Mouse (Mus musculus) neural tube, embryonic 13.5 days (tissue): ENCODE results near the gene Ints6. TPM values are rescaled to one million over a fixed set of nuclear protein-coding genes. Genes with fewer than 3 reads are reported as not detected.

Source experiments
- ATAC-seq: fragments of 200-750 bp; cut with Nextera tagmentation; 2 replicates; pipeline ENCODE4 v1.8.0; 2017; ENCODE audit warnings: low read depth, mild to moderate bottlenecking, moderate TSS enrichment, moderate library complexity
- H3K27ac ChIP-seq: fragments of 300-500 bp; sonication (generic); replicated peaks from 2 replicates; pipeline ENCODE4 v1.5.1; 2015; ENCODE audit warnings: moderate library complexity, mild to moderate bottlenecking, inconsistent platforms
- H3K27me3 ChIP-seq: fragments of 300-500 bp; sonication (generic); 2 replicates; pipeline ENCODE4 v1.6.1; 2015; ENCODE audit warnings: mild to moderate bottlenecking, inconsistent platforms
- H3K36me3 ChIP-seq: fragments of 300-500 bp; sonication (generic); 2 replicates; pipeline ENCODE4 v1.6.1; 2015; ENCODE audit warnings: mild to moderate bottlenecking, inconsistent platforms
- H3K4me1 ChIP-seq: fragments of 300-500 bp; sonication (generic); replicated peaks from 2 replicates; pipeline ENCODE4 v1.6.1; 2015; ENCODE audit warnings: inconsistent platforms
- H3K4me2 ChIP-seq: fragments of 300-500 bp; sonication (generic); 2 replicates; pipeline ENCODE4 v1.6.1; 2015; ENCODE audit warnings: inconsistent platforms, mild to moderate bottlenecking, moderate library complexity
- H3K4me3 ChIP-seq: fragments of 300-500 bp; sonication (generic); 2 replicates; pipeline ENCODE4 v1.5.1; 2015; ENCODE audit warnings: mild to moderate bottlenecking, inconsistent platforms
- H3K9ac ChIP-seq: fragments of 300-500 bp; sonication (generic); 2 replicates; pipeline ENCODE4 v1.6.1; 2015; ENCODE audit warnings: moderate library complexity, mild to moderate bottlenecking, inconsistent platforms
- H3K9me3 ChIP-seq: fragments of 300-500 bp; sonication (generic); 2 replicates; pipeline ENCODE4 v1.6.1; 2016; ENCODE audit warnings: inconsistent platforms
- WGBS: fragments of 180-500 bp; shearing (Covaris S2); methylation state at CpG from one replicate; pipeline ENCODE4 v1.1.7; 2015; 5-methylcytosine and 5-hydroxymethylcytosine counted together
- polyA plus RNA-seq: library from polyadenylated mRNA; unstranded; fragments of >200 nt; fragmentation: Nextera tagmentation; extraction: Ambion mirVana; gene quantifications from 2 replicates; pipeline ENCODE4 v1.2.1, GENCODE M21; 2015

Gene Ints6
- polyA plus RNA-seq, 1 experiment from 2014 or later: 14.4 TPM

GRCm38 (mm10) chr14:62775034-62775433 is 14.1 kb upstream of the Ints6 start:
- Histone ChIP-seq H3K4me2 (no peak overlapping the region), H3K9ac (no peak overlapping the region), H3K4me3 (no peak overlapping the region), H3K27ac (no peak overlapping the region), H3K36me3 (no peaks in the 10 kb centered on the region), H3K4me1 (no peaks in the 10 kb centered on the region), H3K9me3 (no peaks in the 10 kb centered on the region), H3K27me3 (no peaks in the 10 kb centered on the region)
- ATAC-seq: no peak
- 87% methylated on average over 3 of the region's 3 CpGs for WGBS

GRCm38 (mm10) chr14:62774246-62774645 is 13.3 kb upstream of the Ints6 start:
- Histone ChIP-seq H3K36me3 (no peaks in the 10 kb centered on the region), H3K27me3 (no peaks in the 10 kb centered on the region)
- 92% methylated on average over 3 of the region's 3 CpGs for WGBS

GRCm38 (mm10) chr14:62773766-62774165 is 12.8 kb upstream of the Ints6 start:
- no peaks in the 10 kb centered on the region for H3K9me3 ChIP-seq
- no peak for ATAC-seq
- no peak overlapping the region for H3K9ac ChIP-seq
- H3K27ac ChIP-seq: no peak overlapping the region
- H3K4me2 ChIP-seq: no peak overlapping the region
- H3K4me1 ChIP-seq: no peaks in the 10 kb centered on the region
- WGBS: 75% methylated on average over 6 of the region's 6 CpGs
- no peaks in the 10 kb centered on the region for H3K36me3 ChIP-seq
- no peak overlapping the region for H3K4me3 ChIP-seq
- no peaks in the 10 kb centered on the region for H3K27me3 ChIP-seq

More at GRCm38 (mm10) chr14:62774246-62774645, 13.3 kb upstream of the Ints6 start:
- no peak overlapping the region for H3K4me3 ChIP-seq
- no peak overlapping the region for H3K27ac ChIP-seq
- no peak overlapping the region for H3K9ac ChIP-seq
- no peaks in the 10 kb centered on the region for H3K4me1 ChIP-seq
- no peak for ATAC-seq
- H3K9me3 ChIP-seq: no peaks in the 10 kb centered on the region
- no peak overlapping the region for H3K4me2 ChIP-seq

- no peak overlapping the region for H3K27ac ChIP-seq
- no peak overlapping the region for H3K4me3 ChIP-seq
- 87% methylated on average over 2 of the region's 2 CpGs for whole genome bisulfite sequencing
- ATAC-seq: no peak
- no peaks in the 10 kb centered on the region for H3K36me3 ChIP-seq
- H3K9me3 ChIP-seq: no peaks in the 10 kb centered on the region
- no peak overlapping the region for H3K9ac ChIP-seq
- H3K4me1 ChIP-seq: peaks cover 12% of the 10 kb centered on the region
- H3K27me3 ChIP-seq: no peaks in the 10 kb centered on the region
- H3K4me2 ChIP-seq: no peak overlapping the region
Observed at GRCm38 (mm10) chr14:62765398-62765797, 4.4 kb upstream of the Ints6 start.

- WGBS: 81% methylated on average over 5 of the region's 5 CpGs
- H3K4me3 ChIP-seq: no peak overlapping the region
- no peaks in the 10 kb centered on the region for H3K36me3 ChIP-seq
- ATAC-seq: no peak
- no peak overlapping the region for H3K4me2 ChIP-seq
- H3K4me1 ChIP-seq: peaks cover 14% of the 10 kb centered on the region
- H3K9ac ChIP-seq: no peak overlapping the region
- no peak overlapping the region for H3K27ac ChIP-seq
- H3K9me3 ChIP-seq: no peaks in the 10 kb centered on the region
- H3K27me3 ChIP-seq: no peaks in the 10 kb centered on the region
Observed at GRCm38 (mm10) chr14:62764371-62764770, 3.4 kb upstream of the Ints6 start.

- peak overlapping the region; percentile 96 for H3K4me3 ChIP-seq
- peak overlapping the region; percentile 75 for H3K4me2 ChIP-seq
- WGBS: 5% methylated on average over 11 of the region's 11 CpGs
- peak overlapping the region; percentile 98 for H3K27ac ChIP-seq
- H3K4me1 ChIP-seq: peaks cover 25% of the 10 kb centered on the region
- H3K9me3 ChIP-seq: no peaks in the 10 kb centered on the region
- H3K27me3 ChIP-seq: no peaks in the 10 kb centered on the region
- H3K9ac ChIP-seq: peak overlapping the region; percentile 86
- peaks cover 8% of the 10 kb centered on the region; the same call in 1 of the 2 replicates for H3K36me3 ChIP-seq
- no peak for ATAC-seq
Observed at GRCm38 (mm10) chr14:62761943-62762342, 974 bp upstream of the Ints6 start.

GRCm38 (mm10) chr14:62760321-62761035 is 491 bp downstream of the Ints6 start:
- H3K36me3 ChIP-seq: peaks cover 8% of the 10 kb centered on the region; the same call in 1 of the 2 replicates
- H3K9ac ChIP-seq: peak overlapping the region; percentile 96
- H3K4me3 ChIP-seq: peak overlapping the region; percentile 96
- H3K27ac ChIP-seq: peak overlapping the region; percentile 99
- H3K27me3 ChIP-seq: no peaks in the 10 kb centered on the region
- WGBS: under 1% methylated on average over 58 of the region's 68 CpGs
- no peaks in the 10 kb centered on the region for H3K9me3 ChIP-seq
- ATAC-seq: peak; percentile 73
- peak overlapping the region; percentile 82 for H3K4me2 ChIP-seq
- peaks cover 25% of the 10 kb centered on the region for H3K4me1 ChIP-seq

GRCm38 (mm10) chr14:62759771-62760320 is 1.1 kb downstream of the Ints6 start:
- ATAC-seq: peak; percentile 50
- peak overlapping the region; percentile 99 for H3K27ac ChIP-seq
- H3K36me3 ChIP-seq: peaks cover 8% of the 10 kb centered on the region; the same call in 1 of the 2 replicates
- peak overlapping the region; percentile 82 for H3K4me2 ChIP-seq
- 1% methylated on average over 35 of the region's 38 CpGs for WGBS
- H3K4me1 ChIP-seq: peaks cover 25% of the 10 kb centered on the region
- no peaks in the 10 kb centered on the region for H3K27me3 ChIP-seq
- H3K9ac ChIP-seq: peak overlapping the region; percentile 96
- H3K4me3 ChIP-seq: peak overlapping the region; percentile 96
- no peaks in the 10 kb centered on the region for H3K9me3 ChIP-seq

- Histone ChIP-seq H3K36me3 (peaks cover 8% of the 10 kb centered on the region; the same call in 1 of the 2 replicates), H3K4me2 (peak overlapping the region; percentile 82), H3K27me3 (no peaks in the 10 kb centered on the region), H3K9me3 (no peaks in the 10 kb centered on the region), H3K4me3 (no peak overlapping the region; the same call in 1 of the 2 replicates), H3K4me1 (peaks cover 25% of the 10 kb centered on the region), H3K27ac (no peak overlapping the region), H3K9ac (no peak overlapping the region)
- no peak for ATAC-seq
- 93% methylated on average over 5 of the region's 5 CpGs for WGBS
Observed at GRCm38 (mm10) chr14:62758714-62759113, 2.3 kb downstream of the Ints6 start.

GRCm38 (mm10) chr14:62755095-62755640 is 5.8 kb downstream of the Ints6 start:
- Histone ChIP-seq H3K9ac (no peak overlapping the region), H3K27me3 (no peaks in the 10 kb centered on the region), H3K4me3 (no peak overlapping the region), H3K27ac (no peak overlapping the region), H3K36me3 (peaks cover 13% of the 10 kb centered on the region; the same call in 1 of the 2 replicates), H3K4me2 (no peak overlapping the region), H3K4me1 (peaks cover 14% of the 10 kb centered on the region), H3K9me3 (no peaks in the 10 kb centered on the region)
- WGBS: 93% methylated on average over 1 of the region's 1 CpGs
- ATAC-seq: no peak

GRCm38 (mm10) chr14:62751479-62751878 is 9.5 kb downstream of the Ints6 start:
- no peak overlapping the region for H3K9ac ChIP-seq
- no peaks in the 10 kb centered on the region for H3K9me3 ChIP-seq
- no peaks in the 10 kb centered on the region for H3K27me3 ChIP-seq
- H3K4me3 ChIP-seq: no peak overlapping the region
- 76% methylated on average over 2 of the region's 2 CpGs for WGBS
- no peak for ATAC-seq
- 0 out of 2 replicates have a peak, but pooled peaks cover 4% of the 10 kb centered on the region for H3K36me3 ChIP-seq
- H3K27ac ChIP-seq: no peak overlapping the region
- no peak overlapping the region for H3K4me2 ChIP-seq
- no peaks in the 10 kb centered on the region for H3K4me1 ChIP-seq

GRCm38 (mm10) chr14:62735646-62736045 is 25.3 kb downstream of the Ints6 start:
- peaks cover 12% of the 10 kb centered on the region for H3K36me3 ChIP-seq
- ATAC-seq: no peak
- no peak overlapping the region for H3K27ac ChIP-seq
- H3K27me3 ChIP-seq: no peaks in the 10 kb centered on the region
- no peak overlapping the region for H3K9ac ChIP-seq
- no peak overlapping the region for H3K4me2 ChIP-seq
- no peaks in the 10 kb centered on the region for H3K4me1 ChIP-seq
- H3K4me3 ChIP-seq: no peak overlapping the region
- H3K9me3 ChIP-seq: no peaks in the 10 kb centered on the region
- 97% methylated on average over 1 of the region's 1 CpGs for WGBS
